Mouse (Mus musculus) C2C12 (cell line): ENCODE measurements around the gene Aggf1. TPM values are rescaled to one million over a fixed set of nuclear protein-coding genes. Genes with fewer than 3 reads are reported as not detected.
A peak's percentile ranks its signal among the peaks of the same experiment; 100 is the strongest.

Experiments
- H3K27me3 ChIP-seq: one replicate; pipeline ENCODE4 v1.6.1; 2011; ENCODE audit not compliant: control insufficient read depth, insufficient read depth, insufficient read length
- H3K36me3 ChIP-seq: one replicate; pipeline ENCODE4 v1.6.1; 2011; ENCODE audit not compliant: control insufficient read depth, insufficient read depth
- H3K4me3 ChIP-seq: one replicate; pipeline ENCODE4 v1.5.1; 2011; ENCODE audit warnings: mild to moderate bottlenecking, control low read depth; ENCODE audit not compliant: poor library complexity, insufficient read depth, severe bottlenecking
- H3K79me2 ChIP-seq: one replicate; pipeline ENCODE4 v1.6.1; 2011; ENCODE audit not compliant: control insufficient read depth, insufficient read depth
- H3K79me3 ChIP-seq: one replicate; pipeline ENCODE4 v1.6.1; 2011; ENCODE audit warnings: low read depth, control low read depth
- H3ac ChIP-seq: one replicate; pipeline ENCODE3; 2011; ENCODE audit warnings: low read depth; ENCODE audit not compliant: control insufficient read depth, insufficient read length
- CEBPB ChIP-seq: IDR thresholded peaks from one replicate; pipeline ENCODE4 v1.6.1; 2011; ENCODE audit warnings: low read depth, mild to moderate bottlenecking, control low read depth, moderate library complexity
- CTCF ChIP-seq: IDR thresholded peaks from one replicate; pipeline ENCODE4 v1.5.1; 2011; ENCODE audit not compliant: control insufficient read depth, insufficient read depth, insufficient read length
- FOSL1 ChIP-seq: IDR thresholded peaks from one replicate; pipeline ENCODE4 v1.8.0; 2011; ENCODE audit warnings: mild to moderate bottlenecking, low read length; ENCODE audit not compliant: poor library complexity, insufficient read depth, severe bottlenecking
- MAX ChIP-seq: IDR thresholded peaks from one replicate; pipeline ENCODE4 v1.6.1; 2011; ENCODE audit warnings: mild to moderate bottlenecking, control low read depth
- MYOD1 ChIP-seq: IDR thresholded peaks from one replicate; pipeline ENCODE4 v1.6.1; 2011; ENCODE audit warnings: low read depth; ENCODE audit not compliant: control insufficient read depth, insufficient read length
- MYOG ChIP-seq: IDR thresholded peaks from one replicate; pipeline ENCODE4 v1.6.1; 2011; ENCODE audit not compliant: control insufficient read depth, insufficient read length; ENCODE audit errors: extremely low read depth
- USF1 ChIP-seq: IDR thresholded peaks from one replicate; pipeline ENCODE4 v1.6.1; 2011; ENCODE audit warnings: low read depth, mild to moderate bottlenecking, control low read depth, moderate library complexity
- long read RNA-seq, 2 experiments: library from polyadenylated mRNA; unstranded; transcript quantifications; one replicate each; pipeline ENCODE4 v2.0.0; 2019 to 2020
- polyA plus RNA-seq: library from polyadenylated mRNA; unstranded; fragments of >200 nt; fragmentation: generic; extraction: Trizol; gene quantifications from one replicate; pipeline ENCODE4 v1.2.1, GENCODE M21; 2012; ENCODE audit warnings: missing spikeins

Aggf1 gene
- polyA plus RNA-seq = 14.7 TPM
- long read RNA-seq, experiment 1, transcript Aggf1-201 (14 exons, 3,249 nt) = major isoform, 14 of 28 reads
- long read RNA-seq, experiment 1, partial matches to known transcripts = 12 of 28 reads
- long read RNA-seq, experiment 1, other reads (novel, unspliced or antisense) = 2 of 28 reads
- long read RNA-seq, experiment 2, transcript Aggf1-201 (14 exons, 3,249 nt) = major isoform, 371 of 440 reads
- long read RNA-seq, experiment 2, partial matches to known transcripts = 45 of 440 reads
- long read RNA-seq, experiment 2, other reads (novel, unspliced or antisense) = 21 of 440 reads

GRCm38 (mm10) chr13:95374701-95375553, at the start of gene Aggf1:
Gene Aggf1, minus strand, starts transcription at chr13:95375352.
- peak within 1 kb of the TSS; percentile 76 for H3K4me3 ChIP-seq
- peaks cover 39% of the 10 kb centered on the region for H3K79me2 ChIP-seq
- peaks cover 28% of the 10 kb centered on the region for H3K79me3 ChIP-seq
- peaks cover 14% of the 10 kb centered on the region for H3K36me3 ChIP-seq
- no peaks in the 10 kb centered on the region for H3K27me3 ChIP-seq
- no peak for TF ChIP-seq CTCF
- TF ChIP-seq MYOG = no peak
- no peak for TF ChIP-seq CEBPB
- peak within 1 kb of the TSS; percentile 75 for H3ac ChIP-seq

- H3K27me3 ChIP-seq = no peaks in the 10 kb centered on the region
- TF ChIP-seq MYOG (no peak), MAX (no peak), MYOD1 (peak; percentile 61)
- H3K4me3 ChIP-seq = no peak overlapping the region
- H3K36me3 ChIP-seq = no peaks in the 10 kb centered on the region
- no peak overlapping the region for H3ac ChIP-seq
- no peaks in the 10 kb centered on the region for H3K79me2 ChIP-seq
- H3K79me3 ChIP-seq = no peaks in the 10 kb centered on the region
Measured at GRCm38 (mm10) chr13:95424932-95425331, 49.8 kb upstream of the Aggf1 start.

- H3K79me2 ChIP-seq = no peaks in the 10 kb centered on the region
- no peaks in the 10 kb centered on the region for H3K36me3 ChIP-seq
- H3K4me3 ChIP-seq = no peak overlapping the region
- H3K27me3 ChIP-seq = no peaks in the 10 kb centered on the region
- no peaks in the 10 kb centered on the region for H3K79me3 ChIP-seq
- TF ChIP-seq FOSL1 = no peak
- TF ChIP-seq MYOG = no peak
- no peak for TF ChIP-seq CEBPB
- no peak for TF ChIP-seq USF1
- no peak for TF ChIP-seq CTCF
- TF ChIP-seq MYOD1 = no peak
- no peak for TF ChIP-seq MAX
- no peak overlapping the region for H3ac ChIP-seq
Measured at GRCm38 (mm10) chr13:95419204-95419749, 44.1 kb upstream of the Aggf1 start.

GRCm38 (mm10) chr13:95418575-95419203, 43.5 kb upstream of the Aggf1 start:
- no peaks in the 10 kb centered on the region for H3K79me3 ChIP-seq
- TF ChIP-seq MAX (no peak), MYOD1 (no peak), FOSL1 (no peak), CEBPB (no peak), CTCF (no peak), MYOG (no peak), USF1 (no peak)
- no peaks in the 10 kb centered on the region for H3K79me2 ChIP-seq

DNA sequence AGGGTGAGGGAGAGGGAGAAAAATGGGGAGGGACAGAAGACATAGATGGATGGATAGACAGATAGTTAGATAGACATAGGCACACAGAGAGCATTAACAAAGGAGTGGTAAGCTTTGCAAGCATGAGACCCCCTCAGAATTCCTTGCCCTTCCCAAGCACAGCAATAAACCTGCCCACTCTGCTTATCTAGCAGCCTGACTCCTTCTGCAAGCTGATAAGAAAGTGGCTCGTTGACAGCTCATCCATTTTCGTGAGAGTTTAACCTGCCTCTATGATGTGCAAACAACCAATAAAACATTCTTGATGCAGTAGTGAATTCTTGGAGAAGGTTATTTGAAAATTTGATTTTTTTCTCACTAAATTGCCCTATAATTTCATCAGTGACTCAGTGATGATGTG, 37.1 kb upstream of the Aggf1 start:
- Histone ChIP-seq H3K79me2 (no peaks in the 10 kb centered on the region), H3K27me3 (no peaks in the 10 kb centered on the region), H3K36me3 (no peaks in the 10 kb centered on the region), H3ac (no peak overlapping the region), H3K4me3 (no peak overlapping the region), H3K79me3 (no peaks in the 10 kb centered on the region)
- TF ChIP-seq CTCF = no peak

More at GRCm38 (mm10) chr13:95418575-95419203, 43.5 kb upstream of the Aggf1 start:
- Histone ChIP-seq H3ac (no peak overlapping the region), H3K4me3 (no peak overlapping the region), H3K27me3 (no peaks in the 10 kb centered on the region), H3K36me3 (no peaks in the 10 kb centered on the region)
